Mouse (Mus musculus) cortical plate, adult 2 months (tissue): ENCODE measurements around the gene Atf6.

Source experiments
- CTCF ChIP-seq: fragments of 200-500 bp; IDR thresholded peaks from 2 replicates; pipeline ENCODE4 v1.5.1; 2011; ENCODE audit warnings: mild to moderate bottlenecking, control low read depth, low read length; ENCODE audit not compliant: insufficient read depth; ENCODE audit errors: extremely low read depth
- POLR2A ChIP-seq: fragments of 200-500 bp; IDR thresholded peaks from 2 replicates; pipeline ENCODE4 v1.6.1; 2011; ENCODE audit warnings: mild to moderate bottlenecking, low read length, control low read depth; ENCODE audit not compliant: insufficient read depth; ENCODE audit errors: extremely low read depth

GRCm38 (mm10) chr1:170864754-170865153, 2.8 kb downstream of the Atf6 start:
- no peak for TF ChIP-seq POLR2A
- TF ChIP-seq CTCF: no peak
